Mouse (Mus musculus): ENCODE results near the gene Mical3.

Mical3 gene

DNA sequence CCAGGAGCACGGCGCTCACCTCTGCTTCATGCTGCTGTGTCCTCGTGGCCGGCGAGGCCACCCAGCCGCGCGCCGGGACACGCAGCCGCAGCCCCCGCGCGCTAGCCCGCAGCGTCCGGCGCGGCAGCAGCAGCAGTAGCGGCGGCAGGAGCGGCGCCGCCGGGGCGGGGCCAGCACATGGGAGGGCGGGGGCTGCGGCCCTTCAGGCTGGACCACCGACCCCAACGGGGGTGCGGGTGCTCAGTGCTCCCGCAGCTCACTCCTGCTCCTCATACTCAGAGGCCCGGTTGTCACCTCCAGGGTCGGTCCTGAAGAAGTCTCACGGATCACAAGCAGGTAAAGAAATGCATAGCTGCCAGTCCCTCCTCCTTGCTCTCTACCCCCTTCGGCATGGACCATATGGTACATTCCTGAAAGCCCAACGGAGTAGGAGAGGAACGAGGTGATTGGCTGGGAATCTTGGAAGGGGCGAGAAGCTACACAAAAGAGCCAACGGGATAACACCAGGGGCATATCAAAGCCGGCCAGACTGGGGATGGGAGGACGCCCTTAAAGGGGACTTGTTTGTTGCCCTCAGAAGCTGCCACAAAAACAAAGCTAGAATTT, 20.7 kb downstream of the Mical3 start:
- DNase-seq (ENCODE audit: low spot score in 2 of 2): peak; percentile 85 to 88

DNA sequence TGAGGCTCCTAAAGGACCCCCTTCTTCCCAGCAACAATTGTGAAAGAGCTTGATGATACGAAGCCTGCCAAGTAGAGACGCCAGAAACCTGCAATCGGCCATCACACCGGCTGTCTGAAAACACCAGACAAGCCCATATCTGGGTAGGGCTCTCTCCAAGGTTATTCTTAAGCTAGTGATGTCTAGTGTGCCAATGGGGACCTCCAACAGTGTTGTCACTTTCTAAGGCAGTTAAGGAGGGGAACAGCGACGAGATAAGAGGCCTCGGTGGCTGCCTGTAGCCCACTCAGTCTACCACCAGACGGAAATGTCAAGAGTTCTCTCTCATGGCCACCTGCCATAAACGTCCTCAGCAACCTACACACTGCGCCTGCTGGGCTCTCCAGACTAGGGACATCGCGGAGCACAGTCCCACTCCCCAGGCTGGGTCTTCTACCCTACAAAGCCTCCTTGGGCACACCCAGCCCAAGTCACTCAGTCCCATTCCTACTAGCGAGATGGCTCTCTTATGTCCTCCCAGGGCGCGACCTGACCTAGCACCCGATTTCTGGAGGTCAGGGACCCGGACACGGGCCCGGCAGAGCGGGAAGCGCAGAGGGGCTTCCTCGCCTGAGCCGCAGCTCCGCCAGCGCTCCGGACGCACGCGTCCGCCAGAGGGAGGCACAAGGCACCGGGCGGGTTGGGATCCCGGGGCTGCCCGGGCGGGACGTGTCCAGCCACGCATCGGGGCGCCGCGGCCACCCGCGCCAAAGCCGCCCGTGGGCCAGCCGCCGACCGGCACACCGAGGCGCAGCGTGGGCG, 21.4 kb downstream of the Mical3 start:
- DNase-seq (ENCODE audit: low spot score in 2 of 2): no peak

DNA sequence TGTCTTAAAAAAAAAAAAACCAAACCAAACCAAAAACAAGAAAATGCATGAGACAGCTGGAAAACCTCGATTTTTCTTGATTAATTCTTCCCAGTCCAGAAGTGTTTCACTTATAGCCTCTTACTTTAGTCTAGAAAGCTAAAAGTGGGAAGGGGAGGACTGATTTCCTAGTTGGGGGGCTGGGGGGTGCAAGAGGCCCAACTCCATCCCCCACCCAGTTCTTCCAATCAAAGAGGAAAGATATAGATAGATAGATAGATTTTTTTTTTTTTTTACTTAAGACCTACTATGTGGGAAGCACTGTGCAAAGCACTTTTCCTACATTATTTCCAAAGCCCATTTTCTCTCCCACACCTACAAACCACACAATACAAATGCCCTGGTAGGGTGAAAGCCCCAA, 22.7 kb downstream of the Mical3 start:
- DNase-seq (ENCODE audit: low spot score in 2 of 2): no peak

DNA sequence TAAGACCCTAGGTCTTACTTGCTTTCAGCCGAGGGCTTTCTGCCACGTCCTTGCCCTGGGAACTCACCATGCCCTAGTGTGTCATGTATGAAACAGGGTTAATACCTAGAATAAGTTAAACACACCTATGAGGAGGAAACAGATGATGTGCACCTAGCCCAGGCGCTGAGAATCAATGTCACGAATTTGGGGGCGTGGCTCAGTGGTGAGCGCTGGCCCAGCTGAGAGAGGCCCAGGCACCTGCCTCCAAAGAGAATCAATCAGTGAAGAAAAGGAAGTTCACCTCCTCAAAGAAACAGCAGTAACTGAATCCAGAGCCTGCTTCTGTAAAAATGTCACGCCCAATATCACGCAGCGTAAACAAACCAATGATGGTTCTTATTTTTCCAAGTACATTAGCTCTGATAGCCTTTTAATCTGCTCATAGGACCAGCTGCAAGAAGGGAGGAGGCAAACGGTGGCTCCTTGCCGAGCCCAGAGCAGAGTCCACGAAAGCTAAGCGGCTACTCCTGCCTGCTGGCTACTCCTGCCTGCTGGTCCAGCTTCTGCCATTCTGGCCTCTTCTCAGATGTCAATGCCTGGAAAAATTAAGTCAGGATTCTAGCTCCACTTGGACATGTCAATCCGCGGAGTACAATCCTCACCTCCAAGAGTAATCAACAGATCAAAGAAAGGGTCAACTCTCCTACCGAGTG, 23.9 kb downstream of the Mical3 start:
- DNase-seq (ENCODE audit: low spot score in 2 of 2): no peak

DNA sequence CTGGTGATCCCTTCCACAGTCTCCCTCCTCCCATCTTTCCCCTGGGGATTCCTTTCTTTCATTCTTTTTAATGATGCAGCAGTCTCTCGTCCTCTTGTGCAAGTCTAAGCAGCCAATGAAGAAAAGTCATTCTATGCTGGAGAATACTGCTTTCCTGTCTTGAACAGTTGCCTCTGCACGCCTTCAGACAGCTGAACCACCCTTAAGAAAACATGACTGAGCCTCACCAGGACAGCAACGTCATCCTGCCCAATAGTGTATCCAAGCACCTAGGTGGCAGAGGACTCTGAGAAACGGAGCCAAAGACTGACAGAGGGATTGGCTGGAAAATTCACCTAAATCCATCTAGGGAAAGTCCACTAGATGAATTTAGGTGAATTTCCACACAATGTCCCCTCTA, 25.1 kb downstream of the Mical3 start:
- no peak for DNase-seq (ENCODE audit: low spot score in 2 of 2)

DNA sequence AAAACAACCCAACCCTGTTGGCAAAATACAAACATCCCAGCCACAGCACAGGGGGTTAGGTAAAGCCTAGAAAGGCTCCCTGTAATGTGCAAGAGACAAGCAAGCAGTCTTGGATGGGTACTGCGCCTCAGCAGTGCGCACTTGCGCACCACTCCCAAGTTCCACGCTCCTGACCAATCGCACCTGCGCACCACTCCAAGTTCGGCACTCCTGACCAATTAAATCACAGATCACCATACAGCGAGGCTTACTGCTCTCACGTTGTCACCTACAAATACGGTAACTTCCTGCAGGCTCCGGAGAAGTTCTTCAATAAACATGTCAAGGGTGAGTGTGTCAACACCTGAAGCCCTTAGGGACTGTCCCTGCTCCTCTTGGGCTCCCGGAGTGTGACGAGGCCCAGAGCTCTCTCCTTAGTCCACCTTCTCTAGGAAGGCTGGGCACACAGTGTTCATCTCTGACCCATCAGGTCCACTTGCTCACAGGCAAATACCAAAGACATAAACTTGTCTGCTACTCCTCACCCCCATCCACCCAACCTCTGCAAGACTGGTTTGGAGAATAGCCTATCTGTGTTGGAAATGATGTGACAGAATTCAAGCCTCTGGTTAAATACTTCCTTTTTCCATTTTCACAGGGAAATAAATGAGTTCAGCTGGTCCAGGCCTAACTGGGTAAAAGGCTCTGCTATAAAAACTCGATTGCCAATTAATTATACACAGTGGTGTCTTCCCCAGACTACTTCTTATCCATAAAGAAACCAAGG, 27.2 kb downstream of the Mical3 start:
- no peak for DNase-seq (ENCODE audit: low spot score in 2 of 2)

DNA sequence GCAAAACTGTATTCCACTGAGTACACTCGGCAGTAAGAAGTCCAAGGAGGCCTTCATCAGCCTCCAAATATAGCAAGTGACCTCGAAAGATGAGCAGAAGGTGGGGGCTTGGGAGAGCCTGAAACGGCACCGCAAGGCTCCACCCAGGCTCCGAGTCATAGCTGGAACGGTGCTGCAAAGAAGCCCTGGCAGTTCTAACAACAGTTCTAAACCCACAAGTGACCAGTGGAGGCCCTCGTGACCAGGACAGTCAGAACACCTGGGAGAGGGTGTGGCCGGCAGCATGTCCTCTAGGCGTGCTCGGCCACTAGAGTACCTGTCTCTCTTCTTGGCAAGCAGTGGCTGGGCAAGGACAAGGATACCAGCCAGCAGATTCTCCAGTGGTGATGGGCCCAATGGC, 27.9 kb downstream of the Mical3 start:
- no peak for DNase-seq (ENCODE audit: low spot score in 2 of 2)

DNA sequence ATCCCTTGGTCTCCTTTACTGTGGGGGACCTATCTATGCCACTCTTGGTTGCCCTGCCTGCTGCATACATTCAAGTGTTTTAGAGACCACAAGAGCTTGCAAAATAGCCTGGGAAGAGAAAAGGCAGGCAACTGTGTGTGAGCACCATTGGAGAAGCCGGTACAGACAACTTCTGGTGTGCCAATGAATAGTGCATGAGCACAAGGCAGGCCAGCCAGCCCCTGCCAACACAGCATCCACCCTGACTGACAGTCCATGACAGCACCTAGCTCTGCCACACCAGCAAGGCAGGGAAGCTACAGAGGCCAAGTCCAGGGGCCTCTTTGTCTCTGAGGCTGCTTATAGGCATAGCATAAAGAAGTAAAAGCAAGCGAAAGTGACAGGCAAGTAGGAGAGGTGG, 28.7 kb downstream of the Mical3 start:
- no peak for DNase-seq (ENCODE audit: low spot score in 2 of 2)

- no peak for DNase-seq (ENCODE audit: low spot score in 2 of 2)
Observed at GRCm38 (mm10) chr6:121101201-121101600, 29.6 kb downstream of the Mical3 start.

- no peak for DNase-seq (ENCODE audit: low spot score in 2 of 2)
Observed at GRCm38 (mm10) chr6:121099831-121100230, 31.0 kb downstream of the Mical3 start.

DNA sequence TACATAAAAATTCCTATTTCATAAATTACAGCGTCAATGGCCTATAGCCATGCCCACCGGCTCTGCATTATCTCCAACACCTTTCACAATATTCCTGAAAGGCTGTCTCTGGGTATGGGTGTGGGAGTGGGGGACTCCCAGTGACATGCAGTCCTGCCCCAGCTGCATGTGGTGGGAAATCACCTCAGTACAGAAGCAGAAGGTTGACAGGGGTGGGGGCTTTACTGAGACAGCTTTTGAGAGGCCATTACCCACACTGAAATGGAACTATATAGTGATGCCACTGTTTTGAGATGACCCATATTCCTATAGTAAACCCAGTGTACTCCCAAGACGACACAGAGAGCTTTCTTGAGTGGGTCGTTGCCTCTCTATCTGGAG, 31.6 kb downstream of the Mical3 start:
- no peak for DNase-seq (ENCODE audit: low spot score in 2 of 2)

DNA sequence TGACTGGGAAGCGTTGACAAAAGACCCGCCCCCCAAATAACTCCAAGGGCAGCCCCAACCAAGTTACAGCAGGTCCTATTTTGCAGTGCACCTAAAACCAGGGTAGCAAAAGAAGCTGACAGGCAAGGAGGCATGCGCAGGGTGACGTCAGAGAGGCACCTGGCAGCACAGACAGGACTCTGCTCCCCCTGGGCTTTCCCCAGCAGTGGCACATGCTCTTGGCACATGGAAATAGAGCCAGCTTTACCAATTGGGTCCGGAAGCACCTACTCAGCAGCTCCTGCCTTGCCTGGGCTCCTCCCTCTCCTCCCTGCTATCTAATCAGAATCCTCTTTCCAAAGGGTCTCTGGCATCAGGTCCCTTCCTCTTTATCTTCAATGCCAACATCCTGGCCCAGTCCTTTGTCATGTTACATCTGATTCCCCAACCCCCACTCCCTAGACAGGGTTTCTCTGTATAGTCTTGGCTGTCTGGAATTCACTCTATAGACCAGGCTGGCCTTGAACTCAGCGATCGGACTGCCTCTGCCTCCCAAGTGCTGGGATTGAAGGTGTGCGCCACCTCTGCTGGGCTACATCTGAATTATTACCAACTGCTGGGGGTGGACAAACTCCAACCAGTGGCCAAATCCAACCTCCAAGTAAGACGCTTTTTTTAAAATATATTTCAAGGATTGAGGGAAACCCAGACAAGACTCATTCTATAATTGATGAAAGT, 32.1 kb downstream of the Mical3 start:
- no peak for DNase-seq (ENCODE audit: low spot score in 2 of 2)

DNA sequence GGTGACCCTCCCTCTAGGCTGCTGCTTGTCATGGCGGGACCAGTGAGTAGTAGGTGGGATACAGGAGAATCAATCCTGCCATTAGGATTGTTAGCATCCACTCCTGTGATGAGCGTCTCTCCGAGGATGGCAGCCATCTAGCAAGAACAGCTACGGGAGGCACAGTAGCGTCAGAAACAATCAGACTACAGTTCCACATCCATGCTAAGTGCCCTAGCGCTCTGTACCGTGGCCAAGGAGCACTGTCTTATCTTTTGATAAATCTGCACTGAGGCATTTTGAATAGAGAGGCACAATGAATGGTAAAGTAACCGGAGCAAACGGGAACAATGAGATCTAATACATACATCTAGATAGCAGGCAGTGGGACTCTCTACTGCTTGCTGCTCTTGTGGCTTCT, 32.7 kb downstream of the Mical3 start:
- DNase-seq (ENCODE audit: low spot score in 2 of 2): no peak

DNA sequence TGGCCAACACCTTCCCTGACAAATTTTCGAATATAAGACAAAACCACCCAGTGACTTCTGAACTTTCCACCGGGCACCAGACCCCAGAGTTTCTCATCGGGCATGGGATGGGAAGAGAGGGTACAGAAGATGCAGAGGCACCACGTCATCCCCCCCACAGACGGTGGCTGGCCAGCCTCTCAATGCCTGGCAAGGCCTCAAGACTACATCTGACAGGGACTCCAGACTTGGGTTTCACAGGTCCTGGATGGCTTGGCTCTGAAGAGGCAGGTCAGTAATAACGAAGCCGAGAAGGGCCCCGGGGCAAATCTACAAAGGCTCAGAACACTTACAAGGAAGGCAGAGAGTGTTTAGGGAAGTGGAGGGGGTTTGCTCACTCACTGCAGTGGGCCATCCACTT, 33.9 kb downstream of the Mical3 start:
- DNase-seq (ENCODE audit: low spot score in 2 of 2): no peak

DNA sequence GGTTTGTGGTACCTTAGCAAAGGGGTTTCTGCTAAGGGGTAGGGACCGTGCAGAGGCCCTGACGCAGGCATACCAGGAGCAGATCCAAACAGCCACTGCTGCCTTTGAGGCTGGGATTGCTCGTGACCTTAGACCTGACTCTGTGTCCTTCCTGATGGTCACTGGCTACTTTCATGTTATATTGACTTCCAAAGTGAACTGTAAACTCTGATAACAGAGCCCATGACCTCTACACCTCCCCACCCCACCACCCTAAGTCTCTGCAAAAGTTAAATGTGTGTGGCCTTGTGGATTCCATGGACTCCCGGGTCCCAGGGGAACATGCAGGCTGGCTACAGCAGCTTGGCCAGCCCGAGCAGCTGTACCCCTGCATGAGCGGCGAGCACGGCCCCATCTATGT, 34.4 kb downstream of the Mical3 start:
- DNase-seq (ENCODE audit: low spot score in 2 of 2): no peak

DNA sequence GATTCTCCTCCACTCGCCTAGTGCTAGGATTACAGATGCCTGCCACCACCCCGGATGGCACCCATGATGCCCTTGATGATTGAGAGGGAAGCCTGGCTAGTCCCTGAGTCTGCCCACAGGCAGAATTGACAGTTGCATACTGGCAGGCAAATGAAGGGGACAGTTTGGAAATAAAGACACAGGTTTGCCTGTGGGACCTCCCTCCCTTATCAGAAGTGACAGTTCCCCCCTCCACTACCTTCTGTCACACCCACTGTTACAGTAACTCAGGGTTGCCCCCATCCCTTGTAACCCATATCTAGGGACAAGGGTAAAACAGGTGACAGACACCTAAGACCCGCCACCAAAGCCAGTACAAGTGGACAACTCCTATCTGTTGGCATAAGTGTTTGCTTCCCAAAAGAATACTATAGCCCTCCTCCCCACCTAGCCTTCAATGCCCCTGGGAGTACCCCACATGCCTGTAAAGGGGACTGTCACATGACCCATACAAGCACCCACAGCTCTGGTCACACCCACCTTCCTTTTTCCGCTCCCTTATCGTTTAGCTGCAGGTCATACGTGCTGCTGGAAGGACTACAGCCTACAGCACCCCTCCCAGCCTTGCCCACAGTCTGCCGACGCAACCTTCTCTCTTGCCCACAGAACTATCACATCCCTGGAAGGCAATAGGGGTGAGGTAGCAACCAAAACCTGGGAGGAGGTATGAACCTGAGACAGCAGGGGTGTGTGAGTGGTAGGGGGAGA, 37.0 kb downstream of the Mical3 start:
- DNase-seq (ENCODE audit: low spot score in 2 of 2): no peak

DNA sequence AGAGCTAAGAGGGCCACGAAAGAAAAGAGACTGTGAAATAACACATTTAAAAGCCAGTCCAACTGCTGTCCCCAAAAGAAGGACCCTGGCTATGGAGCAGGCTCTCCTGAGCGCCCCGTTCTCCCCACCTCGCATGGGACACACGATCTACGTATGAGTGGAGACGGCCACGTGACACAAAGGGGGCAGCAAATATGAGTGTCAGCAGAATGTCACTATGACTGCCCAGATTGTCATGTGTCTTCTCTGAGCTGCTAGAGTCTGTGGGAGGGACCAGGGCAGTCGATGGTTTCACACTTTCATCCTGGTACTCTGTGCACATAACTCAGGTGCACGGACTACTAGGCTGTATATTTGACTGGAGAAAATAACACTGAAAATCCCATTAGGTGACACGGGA, 40.0 kb downstream of the Mical3 start:
- DNase-seq (ENCODE audit: low spot score in 2 of 2): no peak

DNA sequence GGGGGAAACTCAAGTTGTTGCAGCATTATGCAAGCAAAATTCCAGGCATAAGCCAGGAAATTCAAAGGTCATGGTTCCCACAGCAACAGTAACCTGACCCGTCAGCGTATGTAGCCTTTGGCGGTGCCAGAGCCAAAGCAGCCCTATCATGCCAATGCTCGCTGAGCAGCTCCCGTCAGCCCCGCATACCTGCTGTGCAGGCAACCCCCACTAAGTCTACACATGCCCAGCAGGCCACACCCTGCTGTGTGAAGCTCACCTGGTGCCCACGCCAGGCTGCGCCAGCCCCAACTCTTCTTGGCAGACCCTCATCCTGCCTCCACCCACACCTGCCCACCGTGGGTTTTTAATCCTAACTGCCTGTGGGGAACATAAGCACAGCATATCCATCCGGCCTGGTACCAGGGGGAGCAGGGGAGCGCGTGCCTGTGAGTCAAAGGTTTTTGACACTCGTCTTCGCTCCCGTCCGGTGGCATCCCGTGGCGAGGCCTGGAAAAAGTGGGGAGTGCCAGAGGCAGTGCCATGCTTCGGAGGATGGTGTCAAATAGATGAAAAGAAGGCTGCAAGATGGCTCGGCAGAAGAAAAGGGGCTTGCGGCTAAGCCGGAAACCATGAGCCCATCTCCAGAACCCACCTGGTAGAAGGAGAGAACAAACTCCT, 43.1 kb downstream of the Mical3 start:
- no peak for DNase-seq (ENCODE audit: low spot score in 2 of 2)

DNA sequence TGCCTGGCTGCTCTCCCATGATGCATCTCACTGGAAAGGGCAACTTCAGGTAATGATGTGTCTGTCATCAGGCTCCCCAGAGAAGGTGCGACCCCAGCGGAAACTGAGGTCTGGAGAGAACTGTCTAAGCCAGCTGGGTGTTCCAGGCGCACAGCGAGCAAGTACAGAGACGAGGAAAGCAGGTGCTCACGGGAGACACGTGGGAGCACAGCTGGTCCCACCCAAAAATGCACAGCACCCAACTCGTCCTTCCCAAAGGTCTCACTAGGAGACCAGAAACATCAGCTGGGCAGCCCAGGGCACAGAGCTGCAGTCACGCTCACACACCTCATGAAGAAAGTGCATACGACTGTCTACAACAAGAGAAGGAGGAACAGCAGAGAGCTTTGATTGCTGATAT, 43.7 kb downstream of the Mical3 start:
- no peak for DNase-seq (ENCODE audit: low spot score in 2 of 2)

- DNase-seq (ENCODE audit: low spot score in 2 of 2): no peak
Observed at GRCm38 (mm10) chr6:121086226-121086625, 44.6 kb downstream of the Mical3 start.
